ENCODE assay signal across 15 mouse cellular contexts in the genomic region with DNA sequence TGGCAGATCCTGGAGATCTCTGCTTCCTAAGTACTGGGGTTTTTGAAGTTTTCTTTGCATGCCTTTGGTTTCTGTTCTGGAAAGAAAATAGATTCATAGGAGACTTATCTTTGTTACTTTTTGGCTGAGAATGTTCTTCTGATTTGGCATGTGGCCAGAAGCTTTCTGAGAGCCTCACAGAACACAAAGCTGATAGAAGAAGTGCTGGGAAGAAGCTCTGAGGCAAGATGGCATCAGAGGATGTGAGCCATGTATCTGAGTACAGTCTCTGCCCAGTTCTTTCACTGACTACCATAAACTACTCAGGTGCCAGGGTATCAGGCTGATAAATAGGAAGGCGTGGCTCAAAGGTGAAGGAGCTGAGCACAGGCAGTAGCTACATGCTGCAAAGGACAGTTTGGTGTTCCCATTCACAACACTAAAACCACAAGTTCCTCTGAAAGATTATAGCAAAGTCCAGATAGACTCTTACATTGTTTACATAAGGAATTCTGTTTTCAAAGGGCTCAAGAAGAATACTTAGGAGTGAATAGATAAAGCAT. TPM values are rescaled to one million over a fixed set of nuclear protein-coding genes. Genes with fewer than 3 reads are reported as not detected.
DNase-seq lines count a peak whose midpoint lies in the region; ATAC-seq lines count a peak whose summit lies in the region.
"Had no signal": no experiment of that assay in that cellular context is flagged by ENCODE, and none has a peak within 500 bp of the region (broad histone marks: within the 10 kb centered on the region; RNA-seq: fewer than 3 reads in every experiment).

No protein-coding gene starts in this region.

- peaks cover 17% of the 10 kb centered on the region; the same call in 1 of the 2 replicates for H3K36me3 ChIP-seq in macrophage (ENCODE audit: inconsistent target)

- ATAC-seq in frontal cortex, adult (ENCODE audit: low TSS enrichment) = peak; percentile 69
- ATAC-seq: activated CD4-positive, CD25-positive, alpha-beta regulatory T cell, adult 4 months; hindbrain, embryonic 16.5 days had no signal

- H3K4me3 ChIP-seq in macrophage (ENCODE audit: inconsistent target) = no peak overlapping the region
- H3K4me3 ChIP-seq: heart, embryonic 15.5 days; limb, embryonic 10.5 days; liver, embryonic 15.5 days; myocyte had no signal

- H3K79me2 ChIP-seq in macrophage (ENCODE audit: inconsistent target) = peaks cover 74% of the 10 kb centered on the region

- intact Hi-C loops in left cerebral cortex, postnatal 14 days (cut with DNase I) = no loop called here
- intact Hi-C loops in left cerebral cortex, postnatal 4 days (cut with DNase I) = loop anchor here (10.0 kb wide), 1 partner anchor 253 kb away; no protein-coding TSS in a partner anchor

- peak overlapping the region; percentile 10 for H3K27ac ChIP-seq in macrophage
- H3K27ac ChIP-seq: heart, embryonic 15.5 days; limb, embryonic 10.5 days; liver, embryonic 15.5 days had no signal

- 86% methylated on average over 1 of the region's 1 CpGs for WGBS in macrophage (ENCODE audit: missing documents)

- no peak for DNase-seq in frontal cortex, postnatal 25 days (ENCODE audit: low spot score in 2 of 2)
- peak; percentile 29 to 31 for DNase-seq in left cerebral cortex, postnatal 14 days (ENCODE audit: low spot score in 2 of 2)
- no peak for DNase-seq in left cerebral cortex, postnatal 4 days
- peak; percentile 42 for DNase-seq in MEL-GATA-1-ER (ENCODE audit: extremely low read depth, low read depth)
- no peak for DNase-seq in cerebellum, adult 9-11 months
- no peak for DNase-seq in retina, embryonic 14.5 days (ENCODE audit: low spot score)
- DNase-seq: thymus, adult 18-20 months had no signal

RNA-seq across cellular contexts. Expression of a gene that starts 52.4 kb away (rescaled TPM):
- total RNA-seq in left cerebral cortex, postnatal 14 days (2021) = 100 to 1,000 TPM; 240 to 267 TPM
- 100 to 1,000 TPM; 124 to 133 TPM for total RNA-seq in left cerebral cortex, postnatal 4 days (2021)
- 10 to 100 TPM; 12.8 to 96.2 (median 58.5) TPM for total RNA-seq in macrophage (2018; cell fraction: chromatin; rRNA removed)
- 10 to 100 TPM in 25 of 26 experiments, 1 to 10 TPM in 1; 7.7 to 33.3 (median 20.9) TPM for total RNA-seq in macrophage (2018; cell fraction: cytosol; rRNA removed)
- 10 to 100 TPM; 20.8 to 79.1 (median 49.0) TPM for total RNA-seq in macrophage (2018; cell fraction: nucleus; rRNA removed)
- polyA plus RNA-seq in macrophage (2018) = 8.8 to 24.4 TPM (median 13.3 TPM) in 3 replicates

Comparison
In these comparisons a context has a peak if more than half of its experiments do, and no peak if none do; other contexts are left out.
1. DNase-seq: peak in left cerebral cortex, postnatal 14 days (2 of 2) and MEL-GATA-1-ER (single experiment); none in frontal cortex, postnatal 25 days (0 of 2), left cerebral cortex, postnatal 4 days (single experiment), cerebellum, adult 9-11 months (single experiment) and retina, embryonic 14.5 days (single experiment).